Mouse (Mus musculus) ES-Bruce4 (cell line): ENCODE data around the gene Gm17359. TPM values are rescaled to one million over a fixed set of nuclear protein-coding genes. Genes with fewer than 3 reads are reported as not detected.
"Not testable (repeated sequence)": the region's sequence is repeated elsewhere in the genome, so short reads cannot be mapped to it uniquely, and the experiment has no call there.

Source experiments
- H3K27ac ChIP-seq: 2 replicates; pipeline ENCODE4 v1.5.1; 2012; ENCODE audit warnings: low read length, inconsistent platforms; ENCODE audit not compliant: insufficient read depth
- H3K27me3 ChIP-seq: 2 replicates; pipeline ENCODE4 v1.6.1; 2012; ENCODE audit warnings: mild to moderate bottlenecking, low read length, inconsistent platforms; ENCODE audit not compliant: control insufficient read depth, poor library complexity, insufficient read depth, severe bottlenecking
- H3K36me3 ChIP-seq: 2 replicates; pipeline ENCODE4 v1.6.1; 2012; ENCODE audit warnings: inconsistent platforms, mild to moderate bottlenecking, low read length, moderate library complexity; ENCODE audit not compliant: control insufficient read depth, poor library complexity, insufficient read depth, severe bottlenecking
- H3K4me1 ChIP-seq: one replicate; pipeline ENCODE4 v1.8.1; 2011; ENCODE audit warnings: low read length; ENCODE audit not compliant: control insufficient read depth, insufficient read depth
- H3K4me3 ChIP-seq: 2 replicates; pipeline ENCODE4 v1.5.1; 2011; ENCODE audit warnings: low read depth, mild to moderate bottlenecking, low read length
- H3K9ac ChIP-seq: 2 replicates; pipeline ENCODE4 v1.6.1; 2012; ENCODE audit warnings: low read depth, mild to moderate bottlenecking, inconsistent platforms; ENCODE audit not compliant: poor library complexity, severe bottlenecking
- H3K9me3 ChIP-seq: replicated peaks from 2 replicates; pipeline ENCODE4 v1.6.1; 2012; ENCODE audit warnings: mild to moderate bottlenecking, low read length, inconsistent platforms; ENCODE audit not compliant: control insufficient read depth, poor library complexity, insufficient read depth, severe bottlenecking
- CTCF ChIP-seq: IDR thresholded peaks from one replicate; pipeline ENCODE4 v1.8.1; 2011; ENCODE audit warnings: low read depth, low read length
- EP300 ChIP-seq: IDR thresholded peaks from 2 replicates; pipeline ENCODE4 v1.6.1; 2011; ENCODE audit warnings: low read depth, low read length; ENCODE audit not compliant: insufficient read depth
- POLR2A ChIP-seq: IDR thresholded peaks from one replicate; pipeline ENCODE4 v1.8.1; 2011; ENCODE audit warnings: low read length; ENCODE audit not compliant: insufficient read depth
- polyA plus RNA-seq: library from polyadenylated mRNA; stranded (reverse); fragments of >200 nt; gene quantifications from 2 replicates; pipeline ENCODE4 v1.2.4, GENCODE M21; 2011; ENCODE audit warnings: low read depth; ENCODE audit not compliant: missing spikeins, insufficient read depth, insufficient read length

Gene Gm17359
- polyA plus RNA-seq, 1 experiment = not detected

DNA sequence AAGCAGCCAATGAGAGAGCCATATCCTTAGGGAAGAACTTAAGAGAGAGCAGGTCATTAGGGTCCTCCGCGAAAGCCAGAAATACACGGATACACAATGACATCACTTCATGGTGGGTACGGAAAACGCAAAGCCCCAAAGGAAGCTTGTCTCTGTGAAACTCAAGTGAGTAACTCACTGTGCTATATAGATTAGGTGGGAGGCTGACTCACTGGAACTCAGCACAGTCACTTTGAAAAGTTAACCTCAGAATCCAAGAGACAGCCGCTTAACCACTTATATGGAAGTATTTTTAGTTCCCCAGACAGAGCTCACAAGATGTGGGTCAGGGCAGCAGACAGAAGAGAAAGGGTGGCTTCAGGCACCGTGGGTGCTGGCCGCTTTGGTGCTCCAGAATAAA is 108.6 kb downstream of the Gm17359 start:
- Histone ChIP-seq H3K27me3 (no peaks in the 10 kb centered on the region), H3K36me3 (no peaks in the 10 kb centered on the region), H3K4me3 (no peak overlapping the region), H3K27ac (no peak overlapping the region), H3K9ac (no peak overlapping the region), H3K9me3 (no peaks in the 10 kb centered on the region), H3K4me1 (no peaks in the 10 kb centered on the region)
- no peak for TF ChIP-seq CTCF
- TF ChIP-seq POLR2A = no peak
- no peak for TF ChIP-seq EP300

- H3K27ac ChIP-seq = no peak overlapping the region
- no peaks in the 10 kb centered on the region for H3K27me3 ChIP-seq
- H3K36me3 ChIP-seq = no peaks in the 10 kb centered on the region
- H3K4me1 ChIP-seq = no peaks in the 10 kb centered on the region
- TF ChIP-seq EP300 = no peak
- no peak overlapping the region for H3K4me3 ChIP-seq
- no peaks in the 10 kb centered on the region for H3K9me3 ChIP-seq
- no peak overlapping the region for H3K9ac ChIP-seq
Observed at GRCm38 (mm10) chr3:79446124-79446523, 109.7 kb downstream of the Gm17359 start.

DNA sequence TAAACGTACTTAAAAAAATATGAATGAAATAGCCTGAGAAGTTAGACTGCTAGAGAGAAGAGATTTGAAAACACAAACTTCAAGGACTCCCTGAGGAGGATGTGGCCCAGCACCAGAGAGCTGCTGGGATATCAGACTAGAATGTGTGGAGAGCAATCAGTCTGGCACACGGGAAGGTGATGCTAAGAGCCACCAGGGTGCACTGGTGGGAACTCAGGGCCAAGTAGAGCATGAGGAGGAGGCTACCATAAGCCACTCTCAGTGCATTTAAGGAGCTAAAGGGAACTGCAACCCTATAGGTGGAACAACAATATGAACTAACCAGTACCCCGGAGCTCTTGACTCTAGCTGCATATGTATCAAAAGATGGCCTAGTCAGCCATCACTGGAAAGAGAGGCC is 110.2 kb downstream of the Gm17359 start:
- H3K9ac ChIP-seq, H3K27ac ChIP-seq: not testable (repeated sequence)

GRCm38 (mm10) chr3:79448421-79448820 is 112.0 kb downstream of the Gm17359 start:
- Histone ChIP-seq H3K27me3 (no peaks in the 10 kb centered on the region), H3K27ac (no peak overlapping the region), H3K9me3 (no peaks in the 10 kb centered on the region), H3K36me3 (no peaks in the 10 kb centered on the region), H3K4me1 (peaks cover 4% of the 10 kb centered on the region), H3K4me3 (no peak overlapping the region), H3K9ac (no peak overlapping the region)
- TF ChIP-seq EP300 (no peak), POLR2A (no peak), CTCF (no peak)

More for the DNA sequence above, 110.2 kb downstream of the Gm17359 start:
- not testable (repeated sequence) for H3K4me1 ChIP-seq, H3K27me3 ChIP-seq, H3K4me3 ChIP-seq, H3K9me3 ChIP-seq, H3K36me3 ChIP-seq

GRCm38 (mm10) chr3:79449361-79449760 is 112.9 kb downstream of the Gm17359 start:
- H3K9ac ChIP-seq = no peak overlapping the region
- H3K9me3 ChIP-seq = no peaks in the 10 kb centered on the region
- H3K4me1 ChIP-seq = peaks cover 6% of the 10 kb centered on the region
- TF ChIP-seq EP300 = no peak
- no peak for TF ChIP-seq CTCF
- no peak for TF ChIP-seq POLR2A
- H3K27ac ChIP-seq = no peak overlapping the region
- no peak overlapping the region for H3K4me3 ChIP-seq
- H3K27me3 ChIP-seq = no peaks in the 10 kb centered on the region
- no peaks in the 10 kb centered on the region for H3K36me3 ChIP-seq

DNA sequence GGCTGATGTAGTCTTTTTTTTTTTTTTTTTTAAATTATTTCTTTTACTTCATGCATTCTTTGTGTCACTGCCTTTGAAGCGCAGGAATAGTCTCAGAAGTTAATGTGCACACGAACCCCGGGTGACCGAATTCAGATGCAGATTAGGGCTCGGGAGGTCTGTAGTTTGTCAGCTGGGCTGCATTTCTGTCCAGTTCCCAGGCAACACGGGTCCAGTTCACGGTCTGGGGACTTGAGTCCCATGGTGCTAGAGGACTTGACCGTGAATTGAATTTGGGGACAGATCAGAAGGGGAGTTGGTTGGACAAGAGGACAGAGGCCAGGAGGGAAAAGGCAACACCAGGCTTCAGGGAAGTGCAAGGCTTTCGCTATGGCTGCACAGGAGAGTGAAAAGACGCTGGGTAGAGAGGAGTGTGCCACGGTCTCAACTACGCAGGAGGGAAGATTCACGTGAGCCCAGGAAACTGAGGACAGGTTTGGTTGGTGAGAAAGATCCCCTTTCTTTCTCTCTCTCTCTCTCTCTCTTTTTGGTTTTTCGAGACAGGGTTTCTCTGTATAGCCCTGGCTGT is 116.3 kb downstream of the Gm17359 start:
- Histone ChIP-seq H3K9ac (no peak overlapping the region), H3K27ac (no peak overlapping the region)
- TF ChIP-seq CTCF (no peak), EP300 (no peak), POLR2A (no peak)

More for the DNA sequence above, 116.3 kb downstream of the Gm17359 start:
- peaks cover 6% of the 10 kb centered on the region for H3K4me1 ChIP-seq
- no peaks in the 10 kb centered on the region for H3K27me3 ChIP-seq
- no peaks in the 10 kb centered on the region for H3K9me3 ChIP-seq
- H3K4me3 ChIP-seq = no peak overlapping the region
- no peaks in the 10 kb centered on the region for H3K36me3 ChIP-seq
